Mouse (Mus musculus): ENCODE results near the gene Celf2.

Celf2 gene

DNA sequence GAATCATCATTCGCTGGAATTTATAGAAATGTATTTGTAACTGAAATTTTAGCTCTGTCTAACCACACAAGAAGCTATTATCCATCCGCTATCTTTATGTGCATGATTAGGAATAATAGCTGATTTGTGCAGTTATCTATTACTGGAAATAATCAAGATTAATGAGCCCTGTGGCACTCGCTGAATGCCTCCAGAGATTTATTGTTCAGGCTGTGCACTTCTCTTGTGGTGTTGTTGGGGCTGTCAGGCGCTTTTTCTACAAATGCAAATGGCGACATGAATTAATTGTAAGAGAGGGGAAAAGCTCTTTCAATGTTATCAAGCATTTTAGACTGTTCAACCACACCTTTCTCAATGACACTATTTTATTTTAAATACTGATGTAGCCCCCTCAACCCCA is 712.6 kb downstream of the Celf2 start:
- in situ Hi-C loops (cut with MboI; ENCODE audit: unreplicated experiment in 2 of 2), result no loop called here

DNA sequence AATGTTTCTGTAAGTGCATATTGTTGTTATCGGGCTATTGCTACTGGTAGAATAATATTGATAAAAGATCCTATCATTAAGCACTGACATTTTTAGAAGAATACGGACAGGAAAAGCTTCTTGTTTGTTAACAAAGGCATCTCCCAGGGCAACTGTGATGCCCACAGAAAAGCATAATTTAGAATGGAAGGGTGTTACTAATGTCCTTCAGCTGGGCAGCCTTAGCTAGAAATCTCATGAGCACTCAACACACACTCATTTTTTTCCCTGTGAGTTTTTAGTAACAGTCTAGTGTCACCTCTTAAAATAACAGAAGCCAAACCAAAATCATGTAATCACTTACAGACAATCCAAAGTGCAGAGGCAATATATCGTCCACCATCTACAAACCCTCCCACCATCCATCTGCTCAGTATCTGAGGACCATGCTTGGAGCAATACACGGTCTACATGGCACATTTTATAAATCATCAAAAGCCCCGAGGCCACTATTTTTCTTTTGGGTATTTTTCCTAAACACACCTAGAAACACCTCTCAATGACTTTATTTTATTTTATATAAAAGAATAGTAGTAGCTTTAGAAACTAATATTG is 713.3 kb downstream of the Celf2 start:
- in situ Hi-C loops (cut with MboI; ENCODE audit: unreplicated experiment in 2 of 2), result no loop called here

DNA sequence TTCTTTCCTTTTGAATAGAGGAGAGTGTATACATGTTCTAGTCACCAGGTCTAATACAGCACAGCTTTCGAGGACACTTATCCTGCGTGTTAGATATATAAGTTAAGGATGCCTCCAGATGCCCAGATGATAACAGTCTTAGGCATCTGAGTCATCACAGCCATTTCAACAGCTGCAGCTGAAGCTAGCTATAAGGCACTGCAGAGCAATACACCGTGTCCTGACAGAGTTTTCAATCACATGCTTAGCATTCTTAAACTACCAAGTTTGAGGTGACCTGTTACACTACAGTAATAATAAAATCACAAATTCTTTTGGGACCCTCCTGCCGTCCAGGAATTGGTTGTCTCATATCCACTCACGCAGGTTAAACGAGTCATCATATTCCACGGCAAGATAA is 714.5 kb downstream of the Celf2 start:
- in situ Hi-C loops (cut with MboI; ENCODE audit: unreplicated experiment in 2 of 2), result no loop called here

DNA sequence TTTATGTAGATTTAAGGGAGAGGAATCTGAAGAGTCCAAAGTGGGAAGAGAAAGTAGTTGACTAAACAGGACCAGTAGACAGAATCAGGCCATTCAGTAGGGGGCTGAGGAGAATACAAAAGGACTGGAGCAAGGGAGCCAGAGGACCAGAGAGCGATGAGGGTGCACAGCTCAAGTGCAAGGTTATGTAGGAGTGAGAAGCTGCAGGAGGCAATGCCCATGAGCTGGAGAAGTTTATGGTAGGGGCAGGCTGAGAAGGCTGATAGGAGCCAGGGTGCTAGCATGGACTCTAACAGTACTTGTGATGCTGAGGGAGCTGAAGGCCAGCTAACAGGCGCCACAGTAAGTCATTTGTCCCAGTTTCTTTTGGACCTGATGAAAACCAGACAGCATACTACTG is 718.5 kb downstream of the Celf2 start:
- in situ Hi-C loops (cut with MboI; ENCODE audit: unreplicated experiment in 2 of 2), result no loop called here

DNA sequence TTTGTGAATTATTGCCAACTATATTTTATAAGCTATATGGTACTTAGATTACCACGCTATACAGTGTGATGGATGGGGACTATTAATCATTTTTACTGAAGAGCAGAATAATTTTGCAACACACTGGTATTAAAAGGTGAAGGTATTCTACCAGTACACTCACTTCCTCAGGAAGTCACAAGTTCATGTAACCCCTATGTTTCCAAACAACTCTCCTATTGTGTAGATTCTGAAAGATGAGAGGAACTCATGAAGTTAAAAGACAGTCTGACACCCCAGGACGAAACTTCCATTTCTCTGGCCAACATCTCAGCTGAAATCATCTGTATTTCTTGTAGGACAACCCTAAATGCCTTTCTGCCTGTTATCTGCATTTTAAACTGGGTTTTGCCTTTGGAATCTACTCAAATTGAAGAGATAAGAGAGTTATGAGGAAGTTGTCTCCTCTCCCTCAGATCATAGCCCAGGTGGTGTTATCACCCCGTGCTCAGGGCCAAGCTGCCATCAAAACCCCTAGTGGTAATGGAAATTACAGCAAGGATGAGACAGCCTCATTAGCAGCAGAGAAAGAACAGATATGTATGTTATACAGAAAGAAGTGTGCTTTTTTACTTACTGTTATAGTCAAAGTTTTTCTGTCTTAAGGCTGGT is 722.7 kb downstream of the Celf2 start:
- in situ Hi-C loops (cut with MboI; ENCODE audit: unreplicated experiment in 2 of 2), result loop anchor here in 1 of 2 experiments (10.0 kb wide), 1 partner anchor 112 kb away; no protein-coding TSS in a partner anchor

DNA sequence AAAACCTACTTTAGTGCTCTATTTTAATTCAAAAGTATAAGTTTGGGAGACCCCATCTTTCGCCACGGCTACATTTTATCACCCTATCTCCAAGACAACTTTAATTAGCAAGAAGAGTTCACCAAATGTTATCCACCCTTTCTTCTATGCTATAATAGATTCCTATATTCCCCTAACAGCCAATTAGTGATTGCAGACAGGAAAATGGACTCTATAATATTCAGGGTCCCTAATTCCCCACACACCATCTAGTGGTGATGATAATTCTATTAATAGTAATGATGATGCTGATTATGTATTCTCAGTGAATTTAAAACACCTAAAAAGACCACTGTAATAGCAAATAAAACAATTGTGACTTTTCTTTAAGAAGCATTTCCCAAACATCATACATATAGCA is 739.1 kb downstream of the Celf2 start:
- in situ Hi-C loops (cut with MboI; ENCODE audit: unreplicated experiment in 2 of 2), result no loop called here

DNA sequence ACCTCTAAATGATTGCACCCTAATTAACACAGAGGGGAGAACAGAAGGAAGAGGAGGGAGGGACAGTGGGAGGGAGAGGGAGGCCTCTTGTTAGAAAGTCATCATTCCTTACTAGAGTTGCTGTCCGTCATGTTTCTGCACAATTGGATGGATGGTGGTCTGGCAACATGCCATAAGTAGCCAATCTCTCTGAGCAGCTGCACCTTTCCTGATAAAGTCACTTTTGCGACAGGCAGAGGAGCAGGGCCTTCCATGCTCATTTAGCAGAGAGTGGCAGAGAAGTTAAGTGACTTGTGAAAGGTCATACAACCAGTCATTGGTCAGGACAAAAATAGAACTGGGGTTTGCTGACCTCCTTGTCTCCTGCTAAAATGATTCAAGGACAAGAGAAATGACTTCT is 747.0 kb downstream of the Celf2 start:
- in situ Hi-C loops (cut with MboI; ENCODE audit: unreplicated experiment in 2 of 2), result no loop called here

DNA sequence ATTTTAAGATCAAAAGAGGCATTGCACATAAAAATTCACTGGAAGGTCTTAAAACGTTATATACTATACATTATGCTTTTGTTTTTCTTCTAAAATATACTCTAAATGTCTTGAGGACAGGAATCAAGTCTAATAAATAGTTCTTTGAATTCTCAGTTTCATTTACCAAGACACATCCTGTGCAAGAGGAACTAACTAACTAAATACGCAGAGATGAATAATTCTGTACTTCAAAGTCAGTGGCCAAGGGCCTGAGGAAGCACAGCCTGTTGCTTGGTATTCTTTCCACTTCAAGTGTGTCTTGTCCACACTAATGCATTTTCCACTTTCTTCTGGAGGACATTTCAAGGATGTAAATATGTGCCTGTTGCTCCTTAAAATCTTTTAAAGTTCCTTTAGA is 766.2 kb downstream of the Celf2 start:
- in situ Hi-C loops (cut with MboI; ENCODE audit: unreplicated experiment in 2 of 2), result no loop called here

DNA sequence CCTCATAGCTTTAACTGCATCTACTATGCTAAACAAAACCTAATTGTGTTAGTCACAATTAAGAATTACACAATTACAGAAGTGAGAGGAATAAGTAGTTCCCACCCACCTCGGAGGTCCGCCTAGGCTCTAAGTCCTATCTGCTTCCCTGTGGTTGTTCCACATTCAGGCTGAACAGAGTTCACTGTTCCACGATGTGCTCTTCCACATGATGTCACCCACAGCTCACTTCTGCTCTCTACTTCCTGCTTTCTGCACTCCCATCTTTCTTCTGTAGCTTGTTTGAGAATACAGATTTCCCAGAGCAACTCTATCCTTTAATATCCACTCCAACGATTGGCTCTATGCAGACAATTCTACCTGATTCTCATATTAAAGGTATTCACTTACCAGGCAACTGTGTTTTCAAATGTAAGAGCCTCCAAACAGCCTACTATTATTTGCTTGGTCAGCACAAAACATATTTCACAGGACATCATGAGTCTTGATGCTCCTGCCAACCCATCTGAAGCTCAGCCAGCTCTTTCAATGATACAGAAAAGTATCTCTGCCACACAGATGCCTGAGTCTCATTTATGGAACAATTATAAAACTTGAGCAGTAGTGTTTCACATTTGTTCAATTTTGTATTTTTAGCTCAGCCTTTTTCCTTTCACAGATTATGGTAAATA is 769.2 kb downstream of the Celf2 start:
- in situ Hi-C loops (cut with MboI; ENCODE audit: unreplicated experiment in 2 of 2), result no loop called here

DNA sequence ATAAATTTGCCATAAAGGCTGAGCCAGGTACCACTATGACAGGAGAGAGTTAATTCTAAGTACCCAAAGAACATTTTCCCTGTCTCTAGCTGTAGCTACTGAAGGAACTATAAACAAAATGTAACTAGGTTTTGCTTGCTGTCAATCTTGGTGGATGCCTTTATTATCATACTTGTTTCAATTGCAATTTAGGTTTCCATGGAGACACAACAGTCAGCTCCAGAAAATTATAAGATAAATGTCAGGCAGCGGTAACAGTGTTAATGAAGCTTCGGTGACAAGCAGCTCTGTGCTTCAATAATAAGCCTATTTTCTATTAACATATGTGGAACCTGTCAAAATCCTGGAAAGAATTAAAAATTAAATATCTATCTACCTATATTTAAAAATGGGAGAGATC is 777.3 kb downstream of the Celf2 start:
- in situ Hi-C loops (cut with MboI; ENCODE audit: unreplicated experiment in 2 of 2), result no loop called here

DNA sequence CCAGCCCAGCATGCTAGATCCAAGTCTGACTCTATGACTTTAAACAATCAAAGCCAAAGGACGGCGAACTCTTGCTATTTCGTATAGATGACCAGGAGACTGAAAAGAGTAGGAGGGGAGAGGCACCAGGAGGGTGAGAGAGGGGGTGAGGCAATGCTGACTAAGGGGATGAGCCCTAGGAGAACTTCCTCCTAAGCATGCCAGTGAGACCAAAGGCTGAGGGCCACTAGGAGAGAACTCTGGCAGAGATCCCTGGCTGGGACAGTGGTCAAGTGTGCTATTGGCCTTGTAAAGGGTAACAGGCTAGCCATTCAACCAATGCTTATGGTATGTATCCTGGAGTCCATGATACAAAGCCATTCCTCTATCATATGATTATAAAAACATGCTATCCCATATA is 778.5 kb downstream of the Celf2 start:
- in situ Hi-C loops (cut with MboI; ENCODE audit: unreplicated experiment in 2 of 2), result no loop called here

DNA sequence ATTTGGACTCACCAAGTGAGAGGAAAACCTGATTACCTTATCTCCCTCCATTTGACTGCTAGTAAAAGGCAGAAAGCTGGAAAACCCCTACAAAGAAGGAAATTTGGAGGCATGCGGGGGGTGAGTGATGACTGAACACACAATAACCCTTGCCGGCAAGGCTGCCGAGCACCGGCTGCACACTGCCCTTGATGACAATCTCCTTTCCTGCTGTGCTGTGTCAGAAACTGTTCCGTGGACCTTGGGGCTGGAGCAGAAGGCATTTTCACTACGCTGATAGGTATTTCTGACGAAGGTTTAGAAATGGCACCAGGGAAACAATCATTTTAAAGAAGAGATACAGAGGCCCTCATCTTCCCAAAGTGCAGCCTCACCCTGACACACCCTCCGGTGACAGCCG is 779.4 kb downstream of the Celf2 start:
- in situ Hi-C loops (cut with MboI; ENCODE audit: unreplicated experiment in 2 of 2), result loop anchor here in 1 of 2 experiments (10.0 kb wide), 1 partner anchor 145 kb away; no protein-coding TSS in a partner anchor

DNA sequence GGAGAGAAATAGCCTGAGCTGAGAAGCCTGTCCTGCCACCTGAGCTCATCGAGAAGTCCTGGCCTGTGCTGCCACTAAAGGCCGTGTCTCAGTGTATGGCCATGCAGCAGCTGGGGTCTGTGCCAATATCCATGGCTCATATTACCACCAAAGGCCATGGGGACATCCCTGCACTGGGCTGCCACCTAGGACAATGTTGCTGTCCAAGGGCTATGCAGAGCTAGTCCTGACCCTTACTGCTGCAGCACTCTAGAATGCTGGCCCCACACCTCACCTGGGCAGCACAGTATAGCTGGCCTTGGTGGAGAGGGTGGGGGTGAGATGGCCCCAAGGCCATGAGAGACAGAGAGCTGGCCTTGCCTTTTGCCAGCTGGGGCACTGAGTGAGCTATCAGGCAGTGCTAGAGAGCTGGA is 780.5 kb downstream of the Celf2 start:
- in situ Hi-C loops (cut with MboI; ENCODE audit: unreplicated experiment in 2 of 2), result loop anchor here in 1 of 2 experiments (10.0 kb wide), 1 partner anchor 146 kb away; no protein-coding TSS in a partner anchor

DNA sequence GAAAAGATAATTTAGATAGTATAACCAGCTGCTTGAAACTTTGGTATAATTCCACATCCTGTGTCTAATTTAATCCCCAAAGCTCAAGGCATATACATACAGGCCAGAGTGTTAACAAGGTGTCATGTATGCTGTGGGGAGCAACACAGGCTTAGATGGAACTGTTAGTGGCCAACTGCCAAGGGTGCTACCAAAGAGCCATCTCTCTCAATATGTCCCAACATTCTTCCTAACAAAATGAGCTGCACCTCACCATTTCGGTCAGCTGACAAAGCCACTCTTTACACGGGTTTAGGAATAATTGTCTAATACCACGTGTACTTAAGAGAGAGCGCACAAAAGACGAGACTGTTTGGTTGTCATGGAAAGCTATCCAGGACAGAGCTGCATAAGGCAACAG is 782.0 kb downstream of the Celf2 start:
- in situ Hi-C loops (cut with MboI; ENCODE audit: unreplicated experiment in 2 of 2), result loop anchor here in 1 of 2 experiments (10.0 kb wide), 1 partner anchor 147 kb away; no protein-coding TSS in a partner anchor

DNA sequence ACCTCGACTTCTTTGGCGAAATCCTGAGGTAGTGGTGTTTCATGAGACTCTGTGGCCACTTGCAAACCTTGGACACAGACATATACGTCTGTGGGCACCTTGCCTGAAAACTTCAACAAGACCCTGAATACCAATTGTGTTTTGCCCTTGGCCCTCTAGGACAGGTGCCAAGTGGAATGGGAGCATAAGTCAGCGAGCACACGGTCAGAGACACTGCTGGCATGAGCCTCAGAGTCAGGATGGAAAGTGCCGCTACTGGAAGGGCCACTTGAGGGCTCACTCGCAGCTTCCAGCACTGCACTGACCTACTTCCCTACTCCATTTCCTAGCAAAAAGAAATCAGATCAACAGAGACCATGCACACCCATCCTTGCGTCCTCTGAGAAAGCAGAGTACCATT is 783.3 kb downstream of the Celf2 start:
- in situ Hi-C loops (cut with MboI; ENCODE audit: unreplicated experiment in 2 of 2), result loop anchor here in 1 of 2 experiments (10.0 kb wide), 1 partner anchor 149 kb away; no protein-coding TSS in a partner anchor

DNA sequence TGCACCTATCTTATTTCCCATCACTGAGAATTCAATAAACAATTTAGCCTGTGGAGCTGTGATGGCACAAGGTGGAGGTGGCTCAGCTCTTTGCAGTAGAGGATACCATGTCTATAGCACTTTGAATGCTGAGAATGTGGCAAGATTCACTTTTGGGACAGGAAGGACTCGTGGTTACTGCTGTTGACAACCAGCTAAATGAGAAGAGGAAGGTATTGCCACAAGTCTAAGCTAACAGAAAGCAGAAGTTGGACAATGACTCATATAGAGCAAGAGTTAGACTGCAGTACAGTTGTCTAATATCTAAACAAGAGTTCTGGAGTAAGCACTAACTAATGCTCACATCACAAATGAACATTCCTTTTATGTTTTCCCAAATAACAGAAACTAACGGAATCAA is 785.8 kb downstream of the Celf2 start:
- in situ Hi-C loops (cut with MboI; ENCODE audit: unreplicated experiment in 2 of 2), result loop anchor here (10.0 to 25.0 kb wide), 2 partner anchors 151 to 736 kb away; no protein-coding TSS in a partner anchor

DNA sequence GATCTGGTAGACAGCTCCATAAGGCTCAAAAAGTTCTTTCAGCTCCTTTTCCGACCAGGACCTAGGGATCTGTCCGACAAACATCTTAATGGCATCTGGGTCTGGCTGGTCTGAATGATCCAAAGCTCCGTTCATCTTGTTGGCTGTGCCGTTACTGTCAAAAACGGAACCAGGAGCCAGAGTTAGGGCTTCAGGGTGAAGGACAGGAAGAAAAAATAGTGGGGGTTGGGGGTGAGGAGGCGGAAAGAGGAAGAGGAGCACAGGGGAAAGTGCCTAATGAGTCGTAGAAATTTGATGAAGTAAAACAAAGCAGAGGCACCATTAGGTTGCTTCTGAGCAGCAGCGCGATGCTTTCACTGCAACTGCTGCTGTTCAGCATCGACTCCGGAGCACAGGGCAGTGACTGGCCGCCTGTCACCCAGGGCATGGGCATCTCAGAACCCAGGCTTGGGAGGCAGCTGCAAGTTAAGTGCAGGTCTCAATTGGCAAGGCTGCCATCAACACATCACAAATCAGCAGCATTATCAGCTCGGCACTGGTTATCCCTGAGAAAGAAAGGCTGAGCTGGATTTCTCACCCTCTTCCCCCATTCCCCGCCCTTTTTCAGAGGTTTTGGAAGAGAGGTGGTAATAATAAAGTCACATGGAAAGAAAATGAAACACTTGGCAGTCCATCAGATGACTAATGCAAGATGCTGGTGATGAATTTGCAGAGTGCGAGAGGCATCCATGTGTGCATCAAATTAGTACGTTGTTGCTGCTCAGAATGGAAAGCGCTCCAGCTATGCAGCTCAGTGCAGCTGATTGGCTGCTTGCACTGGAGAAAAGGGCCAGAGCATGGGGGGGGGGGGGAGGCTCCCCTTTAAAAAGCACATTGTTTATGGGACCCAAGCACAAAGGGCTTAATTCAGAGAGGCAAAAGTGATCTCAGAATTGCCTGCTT is 787.6 kb downstream of the Celf2 start:
- in situ Hi-C loops (cut with MboI; ENCODE audit: unreplicated experiment in 2 of 2), result loop anchor here (10.0 to 25.0 kb wide), 2 partner anchors 153 to 734 kb away; no protein-coding TSS in a partner anchor

DNA sequence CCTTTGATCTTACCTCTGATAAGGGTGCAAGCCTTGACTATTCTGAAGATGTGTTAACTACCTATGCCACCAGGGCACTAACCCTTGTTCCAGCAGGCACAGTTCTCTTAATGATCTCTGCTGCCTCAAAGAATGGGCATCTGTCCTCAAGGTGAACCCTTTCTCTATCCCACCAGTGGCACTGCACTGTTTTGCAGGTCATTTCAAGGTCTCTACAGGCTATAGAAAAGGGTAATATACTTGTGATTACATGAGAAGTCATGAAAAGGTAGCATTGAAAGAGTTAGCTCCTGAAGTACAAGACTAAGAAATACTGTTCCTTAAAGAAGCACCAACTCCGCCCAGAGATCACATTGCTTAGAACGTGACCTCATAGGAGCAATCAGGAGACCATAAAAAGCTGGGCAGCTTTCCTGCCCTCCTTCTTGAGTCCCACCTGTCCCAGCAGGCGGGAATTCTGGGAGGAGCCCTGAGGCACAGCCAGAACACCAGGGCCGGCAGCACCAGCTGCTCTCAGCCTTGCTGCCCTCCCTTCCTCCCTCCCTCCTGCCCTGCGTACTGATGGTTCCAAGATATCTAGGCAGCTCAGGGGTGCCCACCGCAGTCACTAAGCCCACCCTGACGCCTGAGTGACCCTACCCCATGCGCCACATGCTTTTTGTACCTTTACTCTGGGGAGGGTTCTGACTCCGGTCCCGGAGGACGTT is 788.5 kb downstream of the Celf2 start:
- in situ Hi-C loops (cut with MboI; ENCODE audit: unreplicated experiment in 2 of 2), result loop anchor here (10.0 to 25.0 kb wide), 2 partner anchors 154 to 734 kb away; no protein-coding TSS in a partner anchor

DNA sequence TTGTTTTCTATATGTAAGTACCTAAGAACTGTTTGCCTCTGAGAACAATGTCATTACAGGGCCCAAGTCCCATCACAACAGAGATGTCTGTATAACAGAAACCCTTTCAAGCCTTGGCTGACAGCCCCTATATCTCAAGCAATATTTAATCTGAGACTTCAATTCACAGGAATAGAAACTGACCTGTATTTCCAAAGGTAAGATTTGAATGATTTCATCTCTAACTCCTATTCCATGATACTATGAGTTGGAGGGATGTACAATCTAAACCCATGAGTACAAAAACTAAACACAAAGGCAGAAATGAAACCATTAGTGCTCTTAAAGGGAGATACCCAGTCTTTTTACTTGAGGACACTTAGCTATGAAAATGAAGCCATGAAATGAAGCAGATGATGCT is 790.5 kb downstream of the Celf2 start:
- in situ Hi-C loops (cut with MboI; ENCODE audit: unreplicated experiment in 2 of 2), result loop anchor here (10.0 to 25.0 kb wide), 2 partner anchors 396 to 732 kb away; no protein-coding TSS in a partner anchor

DNA sequence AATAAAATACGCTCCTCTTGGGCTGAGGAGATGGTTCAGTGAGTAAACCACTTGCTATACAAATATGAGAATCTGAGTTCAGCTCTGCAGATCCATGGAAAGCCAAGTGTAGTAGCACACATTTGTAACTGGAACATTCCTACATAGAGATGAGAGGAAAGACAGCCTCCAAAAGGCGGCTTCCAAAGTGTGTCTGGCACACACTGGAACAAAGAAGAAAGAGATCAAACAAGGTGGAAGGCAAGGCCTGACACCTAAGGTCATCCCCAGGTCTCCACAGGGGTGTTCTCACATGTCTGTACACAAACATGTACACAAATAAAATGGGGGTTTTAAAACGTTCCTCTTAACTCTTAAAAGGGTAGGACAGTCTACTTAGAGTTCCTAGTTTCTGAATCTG is 791.4 kb downstream of the Celf2 start:
- in situ Hi-C loops (cut with MboI; ENCODE audit: unreplicated experiment in 2 of 2), result loop anchor here (10.0 to 25.0 kb wide), 2 partner anchors 397 to 731 kb away; no protein-coding TSS in a partner anchor

Measured in v-Abl transformed pro-B cells (cell line).